Mouse (Mus musculus) cerebellum, adult 9-10 months (tissue): ENCODE results near the gene Shkbp1.

Experiments
- DNase-seq: peaks from one replicate; pipeline ENCODE4 v3.0.0; 2022

Gene Shkbp1

DNA sequence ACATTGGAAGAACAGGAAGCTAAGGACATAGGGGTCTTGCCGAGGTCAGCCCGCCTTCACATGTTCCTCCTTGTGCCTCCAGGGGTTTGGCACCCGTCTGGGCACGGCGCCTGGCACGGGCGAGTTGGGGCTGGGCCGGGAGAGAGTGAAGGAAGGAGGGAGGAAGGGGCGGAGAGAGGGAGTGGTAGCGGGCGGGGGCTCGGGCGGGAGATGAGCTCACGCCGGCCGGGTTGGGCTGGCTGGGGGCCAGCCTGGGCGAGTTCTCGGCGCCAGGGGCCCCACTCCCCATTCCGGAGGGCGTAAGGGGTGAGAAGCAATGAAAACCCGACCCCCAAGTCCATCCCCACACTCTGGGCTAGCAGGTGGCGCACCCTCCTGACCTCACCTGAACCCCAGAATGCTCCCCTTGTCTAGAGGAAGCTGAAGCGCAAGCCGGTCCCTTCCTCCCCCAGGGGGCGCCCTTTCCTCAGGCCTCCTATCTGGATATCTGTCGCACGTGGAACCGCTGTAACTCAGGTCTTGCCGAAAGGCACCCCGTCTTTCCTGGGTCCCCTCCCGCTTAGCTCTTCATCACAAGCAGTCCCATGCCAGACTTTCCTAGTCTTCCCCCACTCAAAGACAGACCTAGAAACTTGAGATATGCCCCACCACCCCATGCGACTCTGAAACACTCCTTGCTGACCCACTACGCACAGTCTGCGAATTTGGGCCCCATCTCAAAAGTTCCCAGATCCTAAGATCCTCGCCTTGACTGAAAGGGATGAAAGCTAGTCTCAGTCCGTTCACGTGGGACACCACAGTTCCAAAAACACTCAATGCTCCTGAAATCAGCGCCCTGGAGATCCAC is 23.2 kb downstream of the Shkbp1 start:
- DNase-seq = peak; percentile 79

DNA sequence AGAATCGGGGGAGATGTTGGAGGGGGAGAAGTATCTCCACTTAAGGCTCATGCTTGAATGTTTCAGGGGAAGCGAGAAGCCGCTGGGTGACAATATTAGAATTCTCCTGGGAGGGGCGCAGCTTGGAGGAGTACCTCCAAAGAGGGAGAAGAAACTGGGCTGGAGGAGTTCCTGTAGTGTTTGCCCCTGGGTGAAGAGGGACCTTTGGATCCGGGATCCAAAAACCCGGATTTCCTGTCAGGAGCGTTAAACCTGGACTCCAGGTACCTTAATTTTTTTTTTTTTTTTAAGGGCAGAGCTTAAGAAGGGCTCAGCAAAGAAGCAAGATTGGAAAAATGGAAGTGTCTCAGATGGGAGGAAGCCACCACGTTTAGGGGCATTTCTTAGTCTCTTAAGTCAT is 24.0 kb downstream of the Shkbp1 start:
- DNase-seq = no peak

DNA sequence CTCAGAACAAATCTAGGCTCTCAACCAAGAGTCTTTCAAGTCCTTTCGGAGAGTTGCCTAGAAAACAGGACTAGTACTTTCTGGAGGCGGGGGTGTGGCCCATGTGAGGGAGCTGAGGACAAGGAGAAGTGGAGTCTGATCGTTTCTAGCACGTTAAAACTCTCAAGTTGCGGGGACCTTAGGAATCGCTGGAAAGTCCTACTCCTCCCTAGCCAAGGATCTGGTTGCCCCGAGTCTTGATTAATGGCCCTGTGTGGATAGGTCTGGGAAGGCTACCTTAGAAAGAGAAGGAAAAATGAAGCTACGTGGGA is 24.3 kb downstream of the Shkbp1 start:
- DNase-seq = no peak

DNA sequence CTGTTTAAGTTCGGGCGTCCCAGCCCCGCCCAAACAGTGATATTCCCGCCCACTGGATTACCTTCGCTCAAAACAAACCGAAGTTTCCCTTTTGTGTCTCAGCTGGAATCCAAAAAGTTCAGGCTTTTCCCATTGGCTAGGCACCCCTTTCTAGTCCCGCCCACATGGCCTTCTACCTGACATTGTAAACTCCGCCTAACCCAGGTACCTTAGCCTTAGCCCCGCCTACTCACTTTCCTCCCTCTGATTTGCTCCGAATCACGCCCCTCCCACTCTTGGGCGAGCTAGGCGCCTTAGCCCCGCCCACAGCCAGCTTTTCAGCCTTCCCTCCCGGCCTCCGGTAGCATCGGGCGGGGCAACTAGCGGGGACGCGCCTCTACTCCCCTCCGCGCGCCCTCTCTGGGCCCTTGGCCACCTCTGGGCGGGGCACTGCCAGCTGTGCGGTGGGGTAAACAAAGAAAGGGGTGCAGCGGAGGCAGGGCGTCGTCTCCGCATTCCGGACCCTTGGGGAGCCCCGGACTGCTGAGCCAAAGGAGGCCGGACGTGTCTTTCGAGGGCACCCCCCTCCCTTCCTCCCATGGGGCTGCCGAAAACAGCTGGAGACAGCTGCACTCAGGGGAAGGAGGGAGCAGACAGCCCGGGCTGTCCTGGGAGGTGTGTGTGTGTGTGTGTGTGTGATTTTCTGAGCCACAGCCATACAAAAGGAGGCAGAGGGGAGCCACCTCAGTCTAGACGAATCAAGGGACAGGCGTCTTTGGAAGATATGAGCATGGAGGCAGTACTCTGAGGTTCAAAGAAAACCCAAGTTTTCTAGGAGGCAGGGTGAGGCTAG is 24.9 kb downstream of the Shkbp1 start:
- peak; percentile 61 for DNase-seq

DNA sequence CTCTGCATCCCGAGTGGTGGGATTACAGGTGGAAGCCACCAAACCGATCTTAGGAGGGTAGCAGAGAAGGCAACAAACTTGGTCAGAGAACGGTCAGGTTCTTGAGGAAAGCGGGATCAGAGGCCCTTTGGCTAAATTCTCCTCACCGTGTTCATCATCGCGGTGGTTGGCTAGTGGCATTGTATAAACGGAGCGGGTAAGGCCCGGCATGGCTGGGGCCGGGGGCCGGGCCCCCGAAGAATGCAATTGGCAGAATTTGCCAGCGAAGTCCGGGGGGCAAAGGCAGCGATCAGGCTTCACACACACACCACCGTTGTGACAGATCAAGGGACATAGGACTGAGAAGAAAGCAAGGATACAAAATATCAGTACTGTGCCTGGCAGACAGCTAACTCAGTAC is 25.8 kb downstream of the Shkbp1 start:
- DNase-seq = no peak

DNA sequence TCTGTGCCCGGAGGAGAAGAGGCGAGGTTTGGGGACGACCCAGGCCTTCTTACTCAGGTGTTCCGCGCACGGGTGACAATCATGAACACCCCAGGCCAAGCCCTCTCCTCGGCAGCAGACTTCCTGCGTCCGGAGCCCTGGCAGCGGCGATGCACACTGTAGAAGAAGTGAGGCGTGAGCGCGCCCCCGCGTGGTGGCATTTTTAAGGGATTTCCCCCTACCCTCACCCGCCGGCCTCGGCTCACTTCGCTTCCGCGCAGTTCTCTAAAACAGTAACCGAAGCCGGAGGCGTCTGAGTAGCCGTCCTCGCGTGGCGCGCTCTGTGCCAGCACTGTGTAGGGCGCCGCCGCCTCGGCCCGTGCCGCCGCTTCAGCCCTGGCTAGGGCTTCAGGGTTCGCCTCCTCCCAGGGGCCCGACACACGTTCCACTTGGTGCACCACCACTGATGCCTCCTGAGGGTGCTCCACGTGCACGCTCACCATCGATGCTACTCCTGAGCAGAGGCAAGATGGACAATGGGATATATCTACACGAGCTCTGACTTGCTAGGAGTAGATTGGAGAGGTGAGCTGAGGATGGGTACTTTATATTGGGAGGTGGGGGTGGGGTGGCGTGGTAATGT is 26.4 kb downstream of the Shkbp1 start:
- DNase-seq = peak; percentile 78

DNA sequence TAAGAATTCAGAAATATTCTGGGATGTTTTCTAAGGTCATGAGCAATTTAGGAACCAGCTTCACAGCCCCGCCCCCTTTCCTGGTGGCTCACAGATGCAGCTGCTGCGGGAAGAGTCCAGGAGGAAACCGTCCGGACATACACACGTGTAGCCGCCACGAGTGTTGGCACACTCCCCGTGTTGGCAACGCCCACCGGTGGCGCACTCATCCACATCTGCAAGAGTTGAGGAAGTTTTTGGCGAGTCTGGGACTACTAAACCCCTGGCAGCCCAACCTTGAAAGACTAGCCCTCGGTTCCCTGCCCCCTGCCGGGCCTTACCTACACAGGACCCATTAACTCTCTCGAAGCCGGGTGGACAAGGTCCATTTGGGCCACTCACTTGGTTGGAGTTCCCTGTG is 27.2 kb downstream of the Shkbp1 start:
- peak; percentile 59 for DNase-seq

DNA sequence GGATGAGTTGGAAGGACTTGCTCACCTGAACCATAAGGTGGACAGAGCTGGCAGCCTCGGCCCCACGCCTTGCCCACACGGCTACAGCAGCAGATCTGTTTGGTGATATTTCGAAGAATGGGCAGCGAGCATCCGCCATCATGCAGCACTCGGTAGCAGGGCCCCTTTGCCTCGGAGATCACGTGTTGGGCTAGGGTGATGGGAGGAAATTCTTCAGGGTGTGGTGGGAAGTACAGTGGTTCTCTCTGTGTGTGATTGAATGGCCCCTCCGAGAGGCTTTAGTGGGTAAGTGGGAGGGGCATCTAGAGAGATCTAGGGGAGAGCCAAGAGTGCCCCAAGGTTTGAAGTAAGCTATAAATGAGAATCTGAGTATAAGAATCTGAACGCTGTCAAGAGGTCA is 27.7 kb downstream of the Shkbp1 start:
- DNase-seq = peak; percentile 37

DNA sequence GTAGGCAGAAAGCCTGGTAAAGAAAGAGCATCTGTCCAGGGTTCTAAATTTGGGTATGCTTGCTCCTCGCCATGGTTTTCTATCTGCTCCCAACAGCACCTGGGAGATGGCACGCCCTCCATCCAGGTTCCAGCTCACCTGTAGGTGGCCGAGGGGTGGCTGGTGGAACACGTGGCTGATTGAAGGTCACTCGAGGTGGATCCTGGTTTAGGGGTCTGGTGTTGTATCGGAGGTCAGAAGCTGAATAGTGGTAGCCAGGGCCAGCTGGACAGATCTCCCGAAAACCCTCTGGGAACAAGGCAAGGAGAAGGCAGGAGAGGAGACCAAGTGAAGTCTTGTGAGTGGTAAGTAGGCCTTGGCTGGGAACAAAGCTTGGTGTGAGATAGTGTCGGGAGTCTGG is 28.3 kb downstream of the Shkbp1 start:
- DNase-seq = no peak

DNA sequence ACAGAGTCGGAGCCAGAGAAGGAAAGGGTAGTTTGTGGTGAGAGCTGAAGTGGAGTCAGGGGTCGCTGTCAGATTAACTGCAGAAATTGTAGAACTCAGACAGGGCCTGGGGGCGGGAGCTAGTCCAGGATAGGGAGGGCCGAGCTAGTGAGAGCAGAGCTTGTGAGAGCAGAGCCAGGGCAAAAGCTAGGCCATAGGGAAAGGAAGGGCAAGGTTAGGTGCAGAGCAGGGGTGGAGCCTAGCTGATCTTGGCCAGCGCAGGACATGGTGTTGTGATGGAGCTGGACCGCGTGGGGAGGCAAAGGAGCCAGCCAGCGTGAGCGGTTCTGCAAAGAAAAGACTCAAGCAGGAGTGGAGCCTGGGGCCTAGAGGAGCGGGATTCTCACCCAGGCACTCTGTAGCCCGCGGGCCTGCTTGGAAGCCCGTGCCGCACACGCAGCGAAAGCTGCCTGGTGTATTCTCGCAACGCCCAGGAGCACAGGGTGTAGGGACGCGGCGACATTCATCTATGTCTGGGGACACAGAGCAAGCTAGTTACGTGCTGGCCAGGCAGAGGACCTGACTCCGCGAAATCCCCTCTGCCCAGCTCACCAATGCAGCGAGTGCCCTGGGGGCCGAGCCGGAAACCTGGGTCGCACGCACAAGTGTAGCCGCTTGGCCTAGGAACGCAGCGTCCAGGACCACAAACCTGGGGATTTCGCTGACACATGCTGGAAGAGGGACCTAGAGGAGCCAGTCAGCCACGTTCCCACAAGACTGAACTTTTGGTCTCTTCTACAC is 29.5 kb downstream of the Shkbp1 start:
- DNase-seq = peak; percentile 74

DNA sequence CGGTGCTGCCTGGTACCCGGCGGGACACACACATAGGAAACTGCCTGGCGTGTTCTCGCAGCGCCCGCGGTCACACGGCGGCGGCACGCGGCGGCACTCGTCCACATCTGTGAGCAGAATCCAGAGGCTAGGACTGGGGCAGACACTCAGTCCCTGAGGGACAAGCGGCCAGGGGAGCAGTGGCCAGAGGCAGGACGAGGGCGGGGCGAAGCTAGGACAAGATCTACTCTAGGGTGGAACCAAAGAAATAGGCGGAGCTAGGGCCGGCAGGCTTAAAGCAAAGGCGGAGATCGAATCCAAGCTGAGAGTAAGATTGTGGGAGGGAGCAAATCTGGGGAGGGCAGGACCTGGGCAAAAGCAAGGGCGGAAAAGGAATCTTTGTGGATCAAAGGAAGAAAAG is 30.1 kb downstream of the Shkbp1 start:
- DNase-seq = peak; percentile 68

DNA sequence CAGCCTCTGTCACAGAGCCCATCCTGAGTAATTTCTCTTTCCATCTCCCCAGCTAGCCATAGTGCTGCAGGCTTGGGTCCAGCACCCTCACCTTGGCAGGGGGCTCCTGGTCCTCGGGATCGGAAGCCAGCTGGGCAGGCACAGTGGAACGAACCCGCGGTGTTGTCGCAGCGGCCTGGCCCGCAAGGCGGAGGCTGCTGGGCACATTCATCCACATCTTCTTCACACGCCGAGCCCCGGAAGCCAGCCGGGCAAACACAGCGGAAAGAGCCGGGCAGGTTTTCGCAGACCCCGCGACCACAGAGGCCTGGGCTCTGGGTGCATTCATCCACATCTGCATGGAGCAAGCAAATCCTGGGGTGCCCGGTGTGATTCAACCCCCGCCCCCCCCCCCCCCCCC is 30.9 kb downstream of the Shkbp1 start:
- DNase-seq = no peak

DNA sequence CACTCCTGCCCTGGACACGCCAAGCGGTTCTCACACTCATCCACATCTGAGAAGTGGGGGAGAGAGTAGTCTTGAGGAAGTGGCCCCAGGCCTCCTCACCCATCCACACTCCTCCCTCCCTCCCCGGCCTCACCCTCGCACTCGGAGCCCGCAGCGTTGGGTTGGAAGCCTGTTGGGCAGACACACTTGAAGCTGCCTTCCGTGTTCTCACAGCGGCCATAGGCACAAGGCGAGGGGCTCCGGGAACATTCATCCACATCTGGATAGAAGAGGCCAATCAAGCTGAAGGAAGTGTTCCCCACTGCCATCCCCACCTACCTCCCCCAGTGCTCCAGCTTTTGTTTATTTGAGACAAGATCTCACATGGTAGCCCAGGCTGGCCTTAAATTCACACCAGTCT is 31.7 kb downstream of the Shkbp1 start:
- DNase-seq = no peak

DNA sequence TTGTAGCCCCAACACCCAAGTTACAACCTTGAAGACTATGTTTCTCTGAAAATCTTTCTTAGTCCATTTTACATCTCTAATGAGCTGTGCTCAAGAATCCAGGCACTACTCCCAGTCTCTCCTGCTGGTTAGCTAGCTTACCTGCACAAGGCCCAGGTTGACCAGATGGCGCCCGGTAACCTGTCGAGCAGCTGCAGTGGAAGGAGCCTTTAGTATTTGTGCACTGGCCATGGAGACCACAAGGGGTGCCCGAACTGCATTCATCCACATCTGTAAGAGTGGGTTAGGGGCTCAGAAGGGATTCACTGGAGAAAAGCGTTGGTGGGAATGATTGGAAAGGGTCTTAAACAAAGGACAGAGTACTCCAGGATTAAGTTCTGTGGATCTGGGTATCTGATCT is 32.8 kb downstream of the Shkbp1 start:
- no peak for DNase-seq

DNA sequence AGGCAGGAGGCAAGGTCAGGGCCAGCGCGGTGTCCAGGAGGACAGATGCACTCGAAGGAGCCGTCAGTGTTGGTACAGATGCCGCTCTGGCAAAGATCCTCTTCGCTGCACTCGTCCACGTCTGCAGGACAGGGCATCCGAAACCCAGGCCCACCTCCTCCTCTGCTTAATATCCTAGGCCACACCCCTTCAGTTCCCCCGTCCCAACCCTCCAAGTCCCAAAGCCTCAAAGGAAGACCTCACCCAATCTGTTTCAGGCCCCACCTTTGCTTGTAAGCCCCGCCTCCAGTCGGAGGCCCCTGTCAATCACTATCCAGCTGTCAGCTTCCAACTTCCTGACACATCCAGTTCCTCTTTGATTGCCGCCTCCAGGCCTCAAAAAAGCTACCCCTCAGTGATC is 33.5 kb downstream of the Shkbp1 start:
- no peak for DNase-seq

DNA sequence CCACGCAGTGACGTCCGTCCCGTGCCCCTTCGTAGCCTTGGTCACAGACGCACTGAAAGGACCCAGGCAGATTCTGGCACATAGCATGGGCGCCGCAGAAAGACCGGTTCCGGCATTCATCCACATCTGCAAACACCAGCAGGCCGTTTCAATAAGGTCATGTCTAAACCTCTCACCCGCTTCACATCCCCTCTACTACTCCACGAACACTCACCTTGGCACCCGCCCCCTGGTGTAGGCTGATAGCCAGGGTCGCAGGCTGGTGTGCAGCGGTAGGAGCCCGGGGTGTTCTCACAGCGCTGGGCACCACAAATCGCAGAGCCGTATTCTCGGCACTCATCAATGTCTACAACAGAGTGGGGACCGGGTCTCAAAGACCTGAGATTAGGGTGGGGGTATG is 36.4 kb downstream of the Shkbp1 start:
- no peak for DNase-seq

DNA sequence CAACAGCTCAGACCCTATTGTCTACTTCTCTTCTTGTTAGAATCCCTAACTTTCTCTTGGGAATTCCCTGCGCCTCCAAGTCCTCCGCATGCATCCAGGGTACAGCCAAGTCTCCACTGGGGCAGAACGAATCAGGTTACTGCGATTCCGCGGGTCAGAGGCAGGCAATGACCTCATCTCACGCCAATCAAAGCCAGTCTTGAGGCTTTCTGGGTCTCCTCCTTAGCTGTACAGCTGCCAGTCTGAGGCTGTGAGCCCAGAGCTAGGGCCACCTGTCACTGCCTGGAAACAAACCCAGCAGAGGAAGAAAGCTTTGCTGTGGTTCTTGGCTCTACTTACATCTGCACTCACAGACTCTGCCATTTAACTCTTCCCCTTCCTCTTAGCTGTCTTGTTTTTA is 39.9 kb downstream of the Shkbp1 start:
- DNase-seq = no peak

DNA sequence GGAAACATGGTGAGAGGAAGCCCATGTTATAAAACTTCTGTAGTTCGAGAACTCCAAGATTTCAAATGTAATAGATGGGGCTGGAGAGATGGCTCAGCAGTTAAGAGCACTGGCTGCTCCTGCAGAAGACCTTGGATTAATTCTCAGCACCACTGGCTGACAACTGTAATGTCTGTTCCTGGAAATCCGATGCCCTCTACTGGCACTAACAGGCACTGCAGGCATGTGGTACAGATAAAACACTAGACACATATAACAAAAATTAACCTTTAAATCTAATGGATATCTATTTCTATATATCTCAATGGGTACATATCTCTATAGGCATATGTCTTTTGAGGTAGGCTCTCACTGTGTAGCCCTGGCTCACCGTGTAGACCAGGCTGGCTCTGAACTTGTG is 41.4 kb downstream of the Shkbp1 start:
- DNase-seq = no peak

DNA sequence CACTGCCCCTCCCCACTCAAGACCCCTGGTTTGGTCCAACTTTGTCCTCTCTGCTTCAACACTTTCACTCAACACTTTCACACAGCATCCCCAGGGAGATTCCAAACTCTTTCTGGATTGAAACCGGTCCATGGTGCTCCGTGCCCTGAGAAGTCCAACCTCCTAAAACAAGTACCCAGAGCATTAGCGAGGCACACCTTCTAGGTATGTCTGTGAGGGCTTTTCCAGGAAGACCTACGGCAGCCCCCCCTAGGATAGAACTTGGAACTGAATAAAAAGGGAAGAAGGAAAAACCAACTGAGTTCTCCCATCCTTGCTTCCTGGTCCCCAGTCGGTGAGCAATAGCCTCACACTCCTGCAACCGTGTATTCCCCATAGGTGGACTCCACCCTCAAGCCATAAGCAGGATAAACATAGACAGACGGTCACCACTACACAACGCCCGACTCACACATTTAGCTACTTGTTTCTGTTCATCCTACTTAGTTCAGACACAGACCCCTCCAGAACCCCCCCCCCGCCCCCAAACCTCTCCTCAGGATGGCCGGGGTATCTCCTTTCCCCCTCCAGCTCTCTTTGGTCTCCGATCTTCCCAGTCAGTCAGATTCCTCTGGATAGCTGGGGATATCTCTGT is 44.1 kb downstream of the Shkbp1 start:
- DNase-seq = no peak

DNA sequence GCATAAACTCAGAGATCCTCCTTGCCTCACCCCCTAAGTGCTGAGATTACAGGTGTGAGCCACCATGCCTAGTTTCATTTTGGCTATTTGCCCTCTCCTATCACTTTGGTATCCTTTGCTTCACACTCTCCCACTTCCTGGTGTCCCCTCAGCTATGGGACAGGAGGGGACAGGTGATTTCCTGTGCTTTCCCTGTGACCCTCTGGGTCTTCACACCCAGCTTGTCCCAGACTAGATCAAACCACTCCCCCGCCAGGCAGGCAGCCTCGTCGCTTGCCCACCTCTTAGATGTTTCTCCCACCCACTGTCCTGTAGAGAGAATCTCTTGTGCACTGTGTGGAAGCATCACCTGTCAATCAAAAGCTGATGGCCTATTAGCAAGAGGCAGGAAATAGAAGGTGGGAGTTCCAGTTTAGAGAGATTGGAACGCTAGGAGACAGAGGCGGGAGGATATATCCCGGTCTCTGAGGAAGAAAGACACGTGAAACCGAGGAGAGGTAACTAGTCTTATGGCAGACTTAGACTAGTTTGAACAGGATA is 44.8 kb downstream of the Shkbp1 start:
- no peak for DNase-seq

DNA sequence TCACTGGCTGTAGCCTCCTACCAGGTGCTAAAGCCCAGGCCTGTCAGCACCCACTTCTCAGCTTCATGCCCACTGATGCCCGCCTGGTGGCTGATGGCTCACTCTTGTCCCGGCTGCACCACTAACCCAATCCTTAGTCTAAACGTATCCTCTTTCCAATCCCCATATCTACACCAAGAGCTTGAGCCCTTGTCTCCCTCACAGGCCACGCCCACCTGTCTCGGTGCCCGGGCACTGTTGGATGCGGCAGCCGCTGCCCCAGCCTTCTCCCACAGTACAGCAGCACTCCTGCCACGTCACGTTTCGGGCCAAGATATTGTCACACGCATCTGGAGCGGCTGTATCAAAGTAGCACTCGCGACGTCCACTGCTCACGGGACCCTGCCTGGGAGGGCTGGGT is 45.5 kb downstream of the Shkbp1 start:
- peak; percentile 54 for DNase-seq

DNA sequence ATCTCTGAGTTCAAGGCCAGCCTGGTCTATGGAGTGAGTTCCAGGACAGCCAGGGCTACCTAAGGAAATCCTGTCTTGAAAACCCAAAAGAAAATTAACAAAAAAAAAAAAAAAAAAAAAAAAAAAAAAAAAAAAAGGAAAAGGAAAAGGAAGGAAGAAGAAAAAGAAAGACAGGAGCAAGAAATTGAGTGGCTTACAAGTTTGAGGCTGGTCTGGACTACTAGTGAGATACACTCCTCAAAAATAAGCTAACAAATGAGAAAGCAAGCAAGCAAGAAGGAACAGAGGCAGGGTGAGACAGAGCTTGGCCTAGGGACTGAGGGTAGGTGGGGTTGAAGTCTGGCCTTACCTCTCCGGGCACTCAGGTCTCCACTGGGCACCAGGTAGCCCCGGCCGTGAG is 46.0 kb downstream of the Shkbp1 start:
- no peak for DNase-seq
